Mouse (Mus musculus) heart, embryonic 14.5 days (tissue): ENCODE results near the gene Mapk11. TPM values are rescaled to one million over a fixed set of nuclear protein-coding genes. Genes with fewer than 3 reads are reported as not detected.

Experiments used
- ATAC-seq: fragments of 200-750 bp; cut with Nextera tagmentation; 2 replicates; pipeline ENCODE4 v1.8.0; 2017; ENCODE audit warnings: low read depth, moderate TSS enrichment; ENCODE audit not compliant: insufficient number of reproducible peaks, insufficient read depth, low FRiP score
- H3K27ac ChIP-seq, 2 experiments: fragments of 200-500 bp in 1 of 2; fragments of 300-500 bp in 1 of 2; sonication (generic) in 1 of 2; replicated peaks in 1 of 2; 2 replicates each; pipeline ENCODE4 v1.5.1; 2012 to 2014; ENCODE audit warnings: low read depth in 2 of 2, low read length in 2 of 2, control low read depth in 1 of 2, mild to moderate bottlenecking in 1 of 2, mixed read lengths in 1 of 2; ENCODE audit not compliant: control insufficient read depth in 1 of 2, insufficient read depth in 1 of 2
- H3K27me3 ChIP-seq: fragments of 300-500 bp; sonication (generic); 2 replicates; pipeline ENCODE4 v1.6.1; 2014; ENCODE audit warnings: mild to moderate bottlenecking, low read length, control low read depth; ENCODE audit not compliant: control insufficient read depth, insufficient read depth
- H3K36me3 ChIP-seq: fragments of 300-500 bp; sonication (generic); 2 replicates; pipeline ENCODE4 v1.6.1; 2014; ENCODE audit warnings: mild to moderate bottlenecking, control low read depth, low read length, mixed read lengths; ENCODE audit not compliant: control insufficient read depth, insufficient read depth
- H3K4me1 ChIP-seq, 2 experiments: fragments of 200-500 bp in 1 of 2; fragments of 300-500 bp in 1 of 2; sonication (generic) in 1 of 2; 2 replicates each; pipeline ENCODE4 v1.6.1; 2012 to 2014; ENCODE audit warnings: low read length in 2 of 2, control low read depth in 1 of 2, mixed read lengths in 1 of 2; ENCODE audit not compliant: control insufficient read depth in 2 of 2, insufficient read depth in 2 of 2
- H3K4me2 ChIP-seq: fragments of 300-500 bp; sonication (generic); 2 replicates; pipeline ENCODE4 v1.6.1; 2014; ENCODE audit warnings: mild to moderate bottlenecking, low read length
- H3K4me3 ChIP-seq, 2 experiments: fragments of 200-500 bp in 1 of 2; fragments of 300-500 bp in 1 of 2; sonication (generic) in 1 of 2; 2 replicates each; pipeline ENCODE4 v1.5.1; 2012 to 2014; ENCODE audit warnings: low read length in 2 of 2, mild to moderate bottlenecking in 2 of 2, control low read depth in 1 of 2, low read depth in 1 of 2, moderate library complexity in 1 of 2; ENCODE audit not compliant: control insufficient read depth in 1 of 2, insufficient read depth in 1 of 2
- H3K9ac ChIP-seq: fragments of 300-500 bp; sonication (generic); 2 replicates; pipeline ENCODE4 v1.6.1; 2014; ENCODE audit warnings: mild to moderate bottlenecking, low read length
- H3K9me3 ChIP-seq: fragments of 300-500 bp; sonication (generic); 2 replicates; pipeline ENCODE4 v1.6.1; 2016; ENCODE audit warnings: low read length, control low read depth; ENCODE audit not compliant: control insufficient read depth
- WGBS: fragments of 180-500 bp; shearing (Covaris S2); extraction: QIAGEN DNeasy Blood & Tissue Kit; methylation state at CpG from one replicate; pipeline ENCODE4 v1.1.7; 2014; 5-methylcytosine and 5-hydroxymethylcytosine counted together
- polyA plus RNA-seq: library from polyadenylated mRNA; unstranded; fragments of >200 nt; fragmentation: Nextera tagmentation; extraction: Ambion mirVana; gene quantifications from 2 replicates; pipeline ENCODE4 v1.2.1, GENCODE M21; 2014

Gene Mapk11
- polyA plus RNA-seq, 1 experiment from 2014 or later, result 3.2 TPM

GRCm38 (mm10) chr15:89173024-89173905, 23.8 kb upstream of the Mapk11 start:
- peak overlapping the region; percentile 8 to 43; a peak in 3 of 4 replicates for H3K27ac ChIP-seq
- no peaks in the 10 kb centered on the region for H3K9me3 ChIP-seq
- H3K4me3 ChIP-seq, result peak overlapping the region; percentile 59 to 60
- H3K9ac ChIP-seq, result peak overlapping the region; percentile 80
- peaks cover 12% of the 10 kb centered on the region; the same call in 1 of the 2 replicates for H3K36me3 ChIP-seq
- peak; percentile 13; the same call in 1 of the 2 replicates for ATAC-seq
- under 1% methylated on average over 64 of the region's 65 CpGs for WGBS
- peak overlapping the region; percentile 99 for H3K4me2 ChIP-seq
- no peaks in the 10 kb centered on the region for H3K27me3 ChIP-seq
- peaks cover 67 to 87% of the 10 kb centered on the region in 2 experiments for H3K4me1 ChIP-seq

- Histone ChIP-seq H3K36me3 (peaks cover 21% of the 10 kb centered on the region), H3K9ac (peak overlapping the region; percentile 80), H3K4me1 (peaks cover 58 to 79% of the 10 kb centered on the region in 2 experiments), H3K4me3 (peak overlapping the region; percentile 59 to 60), H3K27me3 (no peaks in the 10 kb centered on the region), H3K27ac (peak overlapping the region; percentile 8 to 43; a peak in 2 of 4 replicates), H3K9me3 (no peaks in the 10 kb centered on the region), H3K4me2 (peak overlapping the region; percentile 99)
- no peak for ATAC-seq
- WGBS, result 44% methylated on average over 17 of the region's 17 CpGs
These were observed 23.0 kb upstream of the Mapk11 start for GRCm38 (mm10) chr15:89172276-89172935.

- ATAC-seq, result no peak
- Histone ChIP-seq H3K36me3 (peaks cover 29% of the 10 kb centered on the region), H3K4me3 (no peak overlapping the region), H3K4me2 (no peak overlapping the region), H3K27ac (no peak overlapping the region), H3K4me1 (peaks cover 50 to 71% of the 10 kb centered on the region in 2 experiments), H3K9me3 (no peaks in the 10 kb centered on the region), H3K9ac (no peak overlapping the region), H3K27me3 (no peaks in the 10 kb centered on the region)
- WGBS, result 75% methylated on average over 5 of the region's 5 CpGs
These were observed 22.2 kb upstream of the Mapk11 start for GRCm38 (mm10) chr15:89171526-89172051.

GRCm38 (mm10) chr15:89170102-89170501, 20.7 kb upstream of the Mapk11 start:
- H3K36me3 ChIP-seq, result peaks cover 44% of the 10 kb centered on the region

GRCm38 (mm10) chr15:89169431-89169830, 20.0 kb upstream of the Mapk11 start:
- Histone ChIP-seq H3K9me3 (no peaks in the 10 kb centered on the region), H3K9ac (peak overlapping the region; percentile 59), H3K4me1 (peaks cover 31 to 50% of the 10 kb centered on the region in 2 experiments), H3K4me2 (peak overlapping the region; percentile 58), H3K27ac (peak overlapping the region; percentile 85 to 93), H3K27me3 (no peaks in the 10 kb centered on the region), H3K4me3 (peak overlapping the region; percentile 11 to 15; a peak in 3 of 4 replicates), H3K36me3 (peaks cover 50% of the 10 kb centered on the region)
- peak; percentile 80 for ATAC-seq
- WGBS, result 3% methylated on average over 10 of the region's 10 CpGs

More at GRCm38 (mm10) chr15:89170102-89170501, 20.7 kb upstream of the Mapk11 start:
- no peak for ATAC-seq
- WGBS, result 13% methylated on average over 3 of the region's 3 CpGs
- no peaks in the 10 kb centered on the region for H3K27me3 ChIP-seq
- H3K4me2 ChIP-seq, result peak overlapping the region; percentile 58
- no peak overlapping the region for H3K4me3 ChIP-seq
- H3K27ac ChIP-seq, result peak overlapping the region; percentile 81 to 85
- H3K9ac ChIP-seq, result peak overlapping the region; percentile 14; the same call in 1 of the 2 replicates
- no peaks in the 10 kb centered on the region for H3K9me3 ChIP-seq
- peaks cover 37 to 56% of the 10 kb centered on the region in 2 experiments for H3K4me1 ChIP-seq

- Histone ChIP-seq H3K4me2 (peak overlapping the region; percentile 58), H3K9me3 (no peaks in the 10 kb centered on the region), H3K4me1 (peaks cover 26 to 44% of the 10 kb centered on the region in 2 experiments), H3K27me3 (no peaks in the 10 kb centered on the region), H3K36me3 (peaks cover 55% of the 10 kb centered on the region), H3K4me3 (peak overlapping the region; percentile 11 to 15; a peak in 3 of 4 replicates), H3K27ac (peak overlapping the region; percentile 85 to 93), H3K9ac (peak overlapping the region; percentile 59)
- 35% methylated on average over 10 of the region's 10 CpGs for WGBS
- no peak for ATAC-seq
These were observed 19.5 kb upstream of the Mapk11 start for GRCm38 (mm10) chr15:89168922-89169321.

GRCm38 (mm10) chr15:89165478-89165877, 16.1 kb upstream of the Mapk11 start:
- no peak overlapping the region for H3K4me2 ChIP-seq
- no peak overlapping the region for H3K4me3 ChIP-seq
- peaks cover 90% of the 10 kb centered on the region for H3K36me3 ChIP-seq
- H3K9ac ChIP-seq, result no peak overlapping the region
- ATAC-seq, result no peak
- no peaks in the 10 kb centered on the region for H3K9me3 ChIP-seq
- H3K4me1 ChIP-seq, result peaks cover 16 to 23% of the 10 kb centered on the region in 2 experiments
- WGBS, result 92% methylated on average over 12 of the region's 12 CpGs
- H3K27me3 ChIP-seq, result no peaks in the 10 kb centered on the region
- H3K27ac ChIP-seq, result no peak overlapping the region
